Mouse (Mus musculus): ENCODE measurements around the gene Agps.

Gene Agps

GRCm38 (mm10) chr2:75831881-75832633 is at the start of gene Agps:
TSS of gene Agps (plus strand) at chr2:75832177.
- peak; percentile 91 for DNase-seq

- DNase-seq: peak; percentile 69
These were observed 45.9 kb upstream of the Agps start for GRCm38 (mm10) chr2:75786075-75786474.

- no peak for DNase-seq
These were observed 43.5 kb upstream of the Agps start for GRCm38 (mm10) chr2:75788511-75788910.

GRCm38 (mm10) chr2:75789959-75790523 is 41.9 kb upstream of the Agps start:
- no peak for DNase-seq

DNA sequence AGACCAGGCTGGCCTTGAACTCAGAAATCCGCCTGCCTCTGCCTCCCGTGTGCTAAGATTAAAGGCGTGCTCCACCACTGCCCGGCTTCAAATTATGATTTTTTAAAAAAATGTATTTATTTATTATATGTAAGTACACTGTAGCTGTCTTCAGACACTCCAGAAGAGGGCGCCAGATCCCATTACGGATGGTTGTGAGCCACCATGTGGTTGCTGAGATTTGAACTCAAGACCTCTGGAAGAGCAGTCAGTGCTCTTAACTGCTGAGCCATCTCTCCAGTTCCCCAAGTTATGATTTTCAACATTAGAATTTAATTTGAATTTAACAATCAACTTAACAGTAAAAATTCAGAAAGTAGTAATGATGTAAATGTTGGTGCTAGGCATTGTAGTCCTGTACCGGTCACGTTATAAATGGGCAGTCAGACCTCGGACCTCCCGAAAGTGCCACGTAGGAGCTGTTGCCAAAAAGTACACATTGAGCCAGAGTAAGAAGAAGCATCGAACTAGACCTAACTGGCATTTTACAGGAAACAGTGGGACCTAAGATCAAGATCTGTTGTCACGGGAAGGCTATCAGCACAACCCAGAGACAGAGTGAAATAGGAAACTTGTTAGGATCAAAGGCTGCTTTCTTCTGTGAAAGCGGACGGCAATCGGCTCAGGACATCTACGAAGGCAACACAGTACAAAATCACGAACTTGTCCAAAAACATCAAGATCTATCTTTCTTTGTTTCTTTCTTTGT is 40.2 kb upstream of the Agps start:
- DNase-seq: no peak

- DNase-seq: peak; percentile 72
These were observed 39.4 kb upstream of the Agps start for GRCm38 (mm10) chr2:75792377-75793203.

DNA sequence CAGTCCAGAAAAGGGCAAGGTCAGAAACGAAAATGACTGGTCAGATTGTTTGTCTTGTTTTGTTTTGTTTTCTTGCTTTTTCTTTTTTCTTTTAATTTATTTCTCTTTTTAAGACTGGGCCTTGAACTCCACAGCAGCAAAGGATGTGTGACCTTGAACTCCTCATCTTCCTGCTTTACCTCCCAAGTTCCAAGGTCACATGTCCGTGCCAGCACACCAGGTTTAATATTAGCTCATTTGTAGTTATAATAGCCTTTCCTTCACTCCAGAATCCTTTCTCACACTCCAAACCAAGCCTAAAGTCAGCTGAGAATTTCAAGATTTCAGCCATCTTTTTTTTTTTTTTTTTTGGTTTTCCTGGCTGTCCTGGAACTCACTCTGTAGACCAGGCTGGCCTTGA is 35.8 kb upstream of the Agps start:
- DNase-seq: peak; percentile 72

DNA sequence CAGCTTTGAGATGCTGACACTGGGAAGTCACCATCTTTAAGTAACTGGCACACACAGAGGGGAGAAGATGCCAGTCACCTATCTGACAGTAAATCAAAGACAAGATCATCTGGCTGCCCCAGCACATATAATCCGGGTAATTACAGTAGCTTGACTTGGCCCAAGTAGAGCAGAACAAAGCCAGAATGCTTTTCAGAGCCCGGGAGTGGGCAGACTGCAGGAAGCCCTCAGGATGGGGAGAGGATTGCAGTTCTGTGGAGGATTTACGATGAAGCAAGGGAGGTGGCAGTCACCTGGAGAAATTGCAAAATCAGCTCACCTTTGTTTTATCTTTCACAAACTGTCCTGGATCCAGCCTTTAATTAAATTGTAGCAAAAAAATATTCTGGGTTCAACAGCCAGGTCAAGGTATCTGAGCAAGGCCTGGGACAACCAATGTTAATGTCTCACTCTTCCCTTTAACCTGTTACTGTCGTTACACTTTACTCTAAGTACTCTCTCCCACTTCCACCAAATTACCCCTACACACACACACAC is 33.5 kb upstream of the Agps start:
- peak; percentile 72 for DNase-seq

GRCm38 (mm10) chr2:75805767-75806166 is 26.2 kb upstream of the Agps start:
- DNase-seq: no peak

- DNase-seq: peak; percentile 63
These were observed 25.1 kb upstream of the Agps start for GRCm38 (mm10) chr2:75806891-75807290.

- DNase-seq: peak; percentile 59
These were observed 24.5 kb upstream of the Agps start for GRCm38 (mm10) chr2:75807460-75807859.

DNA sequence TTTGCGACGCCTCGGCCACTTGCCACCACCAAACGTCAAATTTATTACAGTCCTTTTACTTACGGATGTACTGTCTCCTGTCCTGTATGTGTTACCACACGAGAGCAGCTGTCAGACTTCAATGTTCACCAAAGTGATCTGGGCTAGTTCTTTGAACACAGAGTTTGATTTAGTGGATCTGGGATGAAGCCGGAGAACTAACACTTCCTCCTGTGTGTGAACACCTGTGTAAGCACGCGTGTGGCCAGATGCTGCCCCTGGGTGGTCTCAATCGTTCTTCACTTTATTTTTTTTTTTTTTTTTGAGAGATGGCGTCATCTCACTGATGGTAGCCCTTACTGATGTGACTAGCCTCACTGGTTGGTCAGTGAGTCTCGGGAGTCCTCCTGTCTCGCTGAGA is 17.1 kb upstream of the Agps start:
- no peak for DNase-seq

GRCm38 (mm10) chr2:75815521-75815920 is 16.5 kb upstream of the Agps start:
- peak; percentile 69 for DNase-seq

GRCm38 (mm10) chr2:75816673-75817072 is 15.3 kb upstream of the Agps start:
- DNase-seq: no peak

GRCm38 (mm10) chr2:75818719-75819118 is 13.3 kb upstream of the Agps start:
- no peak for DNase-seq

GRCm38 (mm10) chr2:75819796-75820195 is 12.2 kb upstream of the Agps start:
- DNase-seq: no peak

DNA sequence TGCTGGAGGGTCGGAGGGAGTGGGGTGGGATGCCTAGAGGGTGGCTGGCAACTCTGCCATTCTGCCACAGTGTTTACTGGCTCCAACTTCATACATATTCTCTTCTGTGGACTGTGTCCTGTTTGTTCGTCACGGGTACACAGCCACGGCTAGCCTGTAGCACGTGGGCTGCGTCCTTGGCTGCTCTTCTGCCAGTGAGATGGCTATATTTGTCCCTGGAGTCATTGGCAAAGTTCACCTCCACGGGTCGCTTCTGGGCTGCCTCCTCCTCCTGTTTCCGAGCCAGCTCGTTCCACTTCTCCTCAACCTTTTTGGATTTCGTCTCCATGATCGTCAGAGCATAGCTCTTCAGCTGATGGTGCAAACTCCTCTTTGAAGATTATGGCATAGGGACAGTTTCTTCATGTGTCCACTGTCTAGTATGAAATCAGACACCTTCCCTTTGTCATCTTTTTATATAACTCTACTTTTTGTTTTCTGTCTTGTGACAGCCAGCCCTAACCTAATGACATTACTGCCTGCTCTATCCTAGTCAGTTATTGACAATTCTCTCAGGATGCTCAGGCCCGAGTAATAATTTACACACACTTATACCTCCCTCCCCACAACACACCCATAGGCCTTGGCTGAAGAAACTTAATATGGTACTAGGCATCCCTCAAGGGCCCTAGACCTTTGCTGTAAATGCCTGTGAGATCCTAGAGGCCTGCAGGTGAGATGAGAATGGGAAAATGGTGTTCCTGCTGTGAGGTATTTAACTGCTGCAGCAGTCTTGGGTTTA is 9.8 kb upstream of the Agps start:
- peak; percentile 90 for DNase-seq

DNA sequence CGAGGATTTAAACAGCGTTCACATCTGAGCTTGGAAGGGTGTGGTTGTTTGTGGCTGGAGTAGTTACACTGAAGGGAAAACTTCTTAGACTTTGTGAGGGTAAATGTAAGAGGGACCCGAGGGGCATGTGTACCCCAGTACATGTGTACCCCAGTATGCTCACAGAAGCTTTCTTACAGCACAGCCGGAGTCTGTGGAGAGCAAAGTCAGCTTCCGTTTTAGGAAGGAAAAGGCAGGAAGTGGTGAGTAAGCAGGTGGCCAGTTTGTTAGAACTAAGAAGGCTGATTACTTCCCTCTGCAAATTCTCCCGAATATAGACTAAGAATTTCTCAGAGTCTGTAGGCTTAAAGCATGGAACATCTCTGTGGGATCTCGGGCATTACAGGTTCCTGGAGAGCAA is 8.2 kb upstream of the Agps start:
- no peak for DNase-seq

- peak; percentile 60 for DNase-seq
These were observed 7.8 kb upstream of the Agps start for GRCm38 (mm10) chr2:75824144-75824543.

DNA sequence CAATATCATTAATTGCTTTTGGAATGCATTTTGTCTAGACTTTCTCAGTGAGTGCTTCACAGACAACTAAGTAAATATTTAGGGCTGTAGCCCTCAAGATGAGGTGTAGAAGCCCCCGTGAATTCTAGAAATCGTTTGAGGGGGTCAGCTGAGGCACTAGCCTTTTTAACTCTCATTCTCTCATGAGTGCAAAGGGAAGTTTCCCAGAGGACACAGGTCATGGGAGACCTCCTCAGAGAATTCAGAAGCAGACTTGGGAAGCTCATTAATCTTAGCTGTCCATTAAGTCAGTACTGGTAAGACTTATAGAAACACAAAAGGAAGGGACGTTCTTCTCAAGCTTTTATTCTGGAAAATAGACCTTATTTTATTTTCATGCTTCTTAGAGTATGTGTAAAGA is 7.1 kb upstream of the Agps start:
- DNase-seq: no peak

GRCm38 (mm10) chr2:75825603-75826002 is 6.4 kb upstream of the Agps start:
- DNase-seq: no peak
